Mouse (Mus musculus) mesoderm, embryonic 11.5 days (tissue): ENCODE results near the gene Dhrs2.

Source experiments
- DNase-seq: peaks from one replicate; pipeline ENCODE4 v3.0.0-alpha.2; 2012; ENCODE audit warnings: low read depth, low spot score

Dhrs2 gene

DNA sequence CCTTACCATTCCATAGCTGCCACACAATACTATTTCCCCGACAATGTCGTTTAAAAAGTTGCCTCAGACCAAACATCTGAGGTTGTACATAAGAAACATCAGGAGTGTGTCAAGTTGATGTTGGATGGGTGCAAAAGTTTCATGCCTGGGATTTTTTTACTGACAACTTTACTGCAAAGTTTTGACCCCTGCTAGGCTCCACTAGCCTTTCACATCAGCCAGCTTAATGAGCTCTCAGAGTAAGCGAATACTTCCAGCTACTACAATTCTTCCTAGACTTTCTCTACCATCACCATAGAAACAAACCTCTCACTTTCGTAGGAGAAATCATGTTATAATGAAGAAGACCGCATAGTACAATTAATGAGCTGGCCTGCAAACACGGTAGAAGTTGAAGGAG, 26.5 kb downstream of the Dhrs2 start:
- no peak for DNase-seq

DNA sequence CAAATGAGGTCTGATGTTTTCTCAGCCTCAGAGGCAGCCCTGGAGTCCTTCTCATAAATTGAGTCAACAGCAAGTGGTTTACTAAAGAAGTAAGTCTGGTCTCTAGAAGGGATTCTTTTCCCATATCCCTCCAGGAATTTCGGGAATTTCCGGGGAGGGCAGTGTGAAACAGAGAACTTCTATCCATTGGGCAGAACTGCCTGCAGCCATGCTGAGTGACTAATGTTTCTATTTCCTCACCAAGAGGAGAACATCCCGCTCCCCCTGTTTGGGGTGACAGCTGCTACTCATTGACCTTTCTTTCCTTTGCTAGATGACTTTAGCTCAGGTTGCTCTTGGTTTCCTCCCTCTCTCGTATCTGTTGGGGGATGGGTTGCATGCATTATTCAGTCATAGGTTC, 31.8 kb downstream of the Dhrs2 start:
- peak; percentile 41 for DNase-seq

- no peak for DNase-seq
Measured at GRCm38 (mm10) chr14:55255443-55255842, 33.6 kb downstream of the Dhrs2 start.

- DNase-seq, result peak; percentile 44
Measured at GRCm38 (mm10) chr14:55271158-55271557, 49.4 kb downstream of the Dhrs2 start.

DNA sequence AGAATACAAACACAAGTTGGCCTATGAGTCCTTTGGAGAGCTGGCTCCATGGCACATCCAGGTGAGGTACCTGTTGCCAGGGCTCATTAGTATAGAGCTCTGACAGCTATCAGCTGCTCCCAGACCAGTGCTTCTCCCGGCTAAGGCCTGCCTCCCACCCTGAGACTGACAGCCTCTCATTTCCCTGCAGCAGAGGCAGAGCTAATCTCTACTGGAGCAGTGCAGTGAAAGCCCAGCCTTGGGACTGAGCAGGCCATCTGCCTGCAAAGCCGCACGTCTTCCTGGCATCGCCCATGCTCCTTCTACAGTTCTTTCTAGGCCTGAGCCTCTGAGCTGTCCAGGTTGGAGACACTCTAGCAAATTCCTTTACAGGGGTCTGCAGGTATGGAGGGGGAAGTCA, 51.2 kb downstream of the Dhrs2 start:
- no peak for DNase-seq

GRCm38 (mm10) chr14:55274810-55275209, 53.0 kb downstream of the Dhrs2 start:
- no peak for DNase-seq

DNA sequence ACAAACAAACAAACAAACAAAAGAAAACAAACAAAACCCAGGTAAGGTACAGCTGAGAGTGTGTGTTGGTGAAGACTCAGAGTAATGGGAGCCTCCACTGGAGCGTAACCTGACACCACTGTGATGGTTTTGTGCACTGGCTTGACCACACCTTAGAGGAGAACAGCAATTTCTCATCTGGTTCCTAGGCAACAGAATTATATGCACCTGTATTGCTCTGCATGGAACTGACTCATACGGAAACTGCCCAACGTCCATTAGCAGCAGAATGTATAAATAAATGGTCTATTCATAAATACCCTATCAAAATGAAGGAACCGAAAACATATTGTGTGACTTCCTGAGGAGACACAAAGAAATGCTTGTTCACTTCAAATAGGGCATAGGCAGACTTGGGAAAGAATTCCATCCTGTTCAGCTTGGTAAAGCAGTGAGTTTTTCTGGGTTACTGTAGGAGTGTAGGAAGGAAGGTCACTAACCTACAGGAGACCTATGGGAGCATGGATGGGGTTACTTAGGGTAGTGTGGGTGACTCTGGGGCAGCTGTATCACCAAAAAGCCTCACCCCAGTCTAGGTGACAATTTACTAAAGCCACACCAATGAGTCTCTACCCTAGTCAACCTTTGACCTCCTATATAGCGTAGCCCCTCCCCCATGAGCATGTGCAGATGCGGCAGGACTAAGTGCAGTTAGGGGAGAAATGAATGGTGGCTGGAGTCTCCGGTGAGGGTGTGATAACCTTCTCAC, 57.7 kb downstream of the Dhrs2 start:
- no peak for DNase-seq
